Mouse (Mus musculus) limb, embryonic 13.5 days (tissue): ENCODE data around the gene Adgrv1. TPM values are rescaled to one million over a fixed set of nuclear protein-coding genes. Genes with fewer than 3 reads are reported as not detected.
A peak's percentile ranks its signal among the peaks of the same experiment; 100 is the strongest.

Source experiments
- ATAC-seq: fragments of 200-750 bp; cut with Nextera tagmentation; 2 replicates; pipeline ENCODE4 v1.8.0; 2017; ENCODE audit warnings: low read depth, moderate number of reproducible peaks, moderate TSS enrichment; ENCODE audit not compliant: low FRiP score
- H3K27ac ChIP-seq: fragments of 300-500 bp; sonication (generic); 2 replicates; pipeline ENCODE4 v1.5.1; 2015; ENCODE audit warnings: inconsistent platforms, mild to moderate bottlenecking, moderate library complexity
- H3K27me3 ChIP-seq: fragments of 300-500 bp; sonication (generic); 2 replicates; pipeline ENCODE4 v1.6.1; 2015; ENCODE audit warnings: mild to moderate bottlenecking, inconsistent platforms
- H3K36me3 ChIP-seq: fragments of 300-500 bp; sonication (generic); 2 replicates; pipeline ENCODE4 v1.6.1; 2015; ENCODE audit warnings: inconsistent platforms, mild to moderate bottlenecking, moderate library complexity
- H3K4me1 ChIP-seq: fragments of 300-500 bp; sonication (generic); 2 replicates; pipeline ENCODE4 v1.6.1; 2015; ENCODE audit warnings: inconsistent platforms
- H3K4me2 ChIP-seq: fragments of 300-500 bp; sonication (generic); replicated peaks from 2 replicates; pipeline ENCODE4 v1.6.1; 2015; ENCODE audit warnings: inconsistent platforms, mild to moderate bottlenecking, moderate library complexity
- H3K4me3 ChIP-seq: fragments of 300-500 bp; sonication (generic); 2 replicates; pipeline ENCODE4 v1.5.1; 2015; ENCODE audit warnings: moderate library complexity, mild to moderate bottlenecking, inconsistent platforms
- H3K9ac ChIP-seq: fragments of 300-500 bp; sonication (generic); 2 replicates; pipeline ENCODE4 v1.6.1; 2015; ENCODE audit warnings: mild to moderate bottlenecking, inconsistent platforms
- H3K9me3 ChIP-seq: fragments of 300-500 bp; sonication (generic); 2 replicates; pipeline ENCODE4 v1.6.1; 2016; ENCODE audit warnings: inconsistent platforms
- WGBS: fragments of 180-500 bp; shearing (Covaris S2); methylation state at CpG from one replicate; pipeline ENCODE4 v1.1.7; 2015; 5-methylcytosine and 5-hydroxymethylcytosine counted together
- polyA plus RNA-seq: library from polyadenylated mRNA; unstranded; fragments of >200 nt; fragmentation: Nextera tagmentation; extraction: Ambion mirVana; gene quantifications from 2 replicates; pipeline ENCODE4 v1.2.1, GENCODE M21; 2015

The Adgrv1 gene
- polyA plus RNA-seq, 1 experiment from 2014 or later = 0.89 TPM

GRCm38 (mm10) chr13:81351462-81352155 is 281.3 kb downstream of the Adgrv1 start:
- 74% methylated on average over 14 of the region's 14 CpGs for WGBS

GRCm38 (mm10) chr13:81347261-81347980 is 285.5 kb downstream of the Adgrv1 start:
- no peaks in the 10 kb centered on the region for H3K36me3 ChIP-seq
- no peak for ATAC-seq
- H3K27ac ChIP-seq = no peak overlapping the region
- no peaks in the 10 kb centered on the region for H3K27me3 ChIP-seq
- H3K4me2 ChIP-seq = no peak overlapping the region
- H3K4me3 ChIP-seq = no peak overlapping the region
- WGBS = 87% methylated on average over 15 of the region's 15 CpGs
- H3K4me1 ChIP-seq = no peaks in the 10 kb centered on the region; the same call in 1 of the 2 replicates
- H3K9me3 ChIP-seq = peaks cover 9% of the 10 kb centered on the region
- no peak overlapping the region for H3K9ac ChIP-seq

More at GRCm38 (mm10) chr13:81351462-81352155, 281.3 kb downstream of the Adgrv1 start:
- no peaks in the 10 kb centered on the region; the same call in 1 of the 2 replicates for H3K4me1 ChIP-seq
- no peaks in the 10 kb centered on the region for H3K36me3 ChIP-seq
- no peak overlapping the region for H3K9ac ChIP-seq
- H3K4me2 ChIP-seq = no peak overlapping the region
- ATAC-seq = peak; percentile 36; the same call in 1 of the 2 replicates
- no peaks in the 10 kb centered on the region for H3K27me3 ChIP-seq
- no peak overlapping the region for H3K27ac ChIP-seq
- no peaks in the 10 kb centered on the region for H3K9me3 ChIP-seq
- no peak overlapping the region for H3K4me3 ChIP-seq

GRCm38 (mm10) chr13:81342987-81343596 is 289.9 kb downstream of the Adgrv1 start:
- Histone ChIP-seq H3K4me1 (no peaks in the 10 kb centered on the region), H3K27ac (no peak overlapping the region), H3K4me3 (no peak overlapping the region), H3K27me3 (no peaks in the 10 kb centered on the region), H3K9me3 (peaks cover 9% of the 10 kb centered on the region), H3K36me3 (no peaks in the 10 kb centered on the region), H3K4me2 (no peak overlapping the region), H3K9ac (no peak overlapping the region)
- WGBS = 65% methylated on average over 2 of the region's 2 CpGs
- ATAC-seq = no peak

GRCm38 (mm10) chr13:81335241-81335640 is 297.7 kb downstream of the Adgrv1 start:
- no peaks in the 10 kb centered on the region for H3K4me1 ChIP-seq
- WGBS = 75% methylated on average over 1 of the region's 1 CpGs
- H3K9me3 ChIP-seq = no peaks in the 10 kb centered on the region
- no peak overlapping the region for H3K4me3 ChIP-seq
- no peak overlapping the region for H3K4me2 ChIP-seq
- ATAC-seq = no peak
- H3K36me3 ChIP-seq = no peaks in the 10 kb centered on the region
- no peaks in the 10 kb centered on the region for H3K27me3 ChIP-seq
- no peak overlapping the region for H3K27ac ChIP-seq
- no peak overlapping the region for H3K9ac ChIP-seq

- no peak for ATAC-seq
Measured at GRCm38 (mm10) chr13:81332018-81332417, 300.9 kb downstream of the Adgrv1 start.

GRCm38 (mm10) chr13:81329762-81330161 is 303.2 kb downstream of the Adgrv1 start:
- no peak overlapping the region for H3K9ac ChIP-seq
- no peak for ATAC-seq
- H3K36me3 ChIP-seq = no peaks in the 10 kb centered on the region
- H3K9me3 ChIP-seq = no peaks in the 10 kb centered on the region
- no peaks in the 10 kb centered on the region for H3K27me3 ChIP-seq
- no peak overlapping the region for H3K4me2 ChIP-seq
- 86% methylated on average over 5 of the region's 5 CpGs for WGBS
- no peak overlapping the region for H3K4me3 ChIP-seq
- H3K27ac ChIP-seq = no peak overlapping the region
- no peaks in the 10 kb centered on the region for H3K4me1 ChIP-seq

More at GRCm38 (mm10) chr13:81332018-81332417, 300.9 kb downstream of the Adgrv1 start:
- Histone ChIP-seq H3K4me3 (no peak overlapping the region), H3K4me1 (no peaks in the 10 kb centered on the region), H3K4me2 (no peak overlapping the region), H3K27me3 (no peaks in the 10 kb centered on the region), H3K36me3 (no peaks in the 10 kb centered on the region), H3K27ac (no peak overlapping the region), H3K9ac (no peak overlapping the region), H3K9me3 (no peaks in the 10 kb centered on the region)
- 6% methylated on average over 3 of the region's 3 CpGs for WGBS

- no peaks in the 10 kb centered on the region for H3K27me3 ChIP-seq
- no peak overlapping the region for H3K9ac ChIP-seq
- H3K4me2 ChIP-seq = no peak overlapping the region
- no peak for ATAC-seq
- H3K36me3 ChIP-seq = no peaks in the 10 kb centered on the region
- no peak overlapping the region for H3K27ac ChIP-seq
- H3K4me3 ChIP-seq = no peak overlapping the region
- WGBS = 75% methylated on average over 1 of the region's 1 CpGs
- H3K4me1 ChIP-seq = no peaks in the 10 kb centered on the region
- H3K9me3 ChIP-seq = no peaks in the 10 kb centered on the region
Measured at GRCm38 (mm10) chr13:81328181-81328580, 304.8 kb downstream of the Adgrv1 start.

GRCm38 (mm10) chr13:81325606-81326215 is 307.2 kb downstream of the Adgrv1 start:
- 76% methylated on average over 2 of the region's 2 CpGs for WGBS
- Histone ChIP-seq H3K4me3 (no peak overlapping the region), H3K36me3 (no peaks in the 10 kb centered on the region), H3K27me3 (no peaks in the 10 kb centered on the region), H3K4me1 (no peaks in the 10 kb centered on the region), H3K27ac (no peak overlapping the region), H3K4me2 (no peak overlapping the region), H3K9ac (no peak overlapping the region), H3K9me3 (no peaks in the 10 kb centered on the region)
- no peak for ATAC-seq

- H3K27me3 ChIP-seq = no peaks in the 10 kb centered on the region
- H3K9me3 ChIP-seq = no peaks in the 10 kb centered on the region
- no peak overlapping the region for H3K4me3 ChIP-seq
- no peaks in the 10 kb centered on the region for H3K4me1 ChIP-seq
- no peak overlapping the region for H3K9ac ChIP-seq
- H3K27ac ChIP-seq = no peak overlapping the region
- H3K4me2 ChIP-seq = no peak overlapping the region
- WGBS = 84% methylated on average over 3 of the region's 3 CpGs
- no peaks in the 10 kb centered on the region for H3K36me3 ChIP-seq
- ATAC-seq = no peak
Measured at GRCm38 (mm10) chr13:81323546-81324316, 309.2 kb downstream of the Adgrv1 start.

GRCm38 (mm10) chr13:81316581-81316980 is 316.4 kb downstream of the Adgrv1 start:
- 86% methylated on average over 4 of the region's 4 CpGs for WGBS
- Histone ChIP-seq H3K27ac (no peak overlapping the region), H3K4me2 (no peak overlapping the region), H3K9me3 (no peaks in the 10 kb centered on the region), H3K4me3 (no peak overlapping the region), H3K4me1 (0 out of 2 replicates have a peak, but pooled peaks cover 5% of the 10 kb centered on the region), H3K27me3 (no peaks in the 10 kb centered on the region), H3K36me3 (no peaks in the 10 kb centered on the region), H3K9ac (no peak overlapping the region)
- ATAC-seq = no peak

GRCm38 (mm10) chr13:81314306-81315120 is 318.4 kb downstream of the Adgrv1 start:
- Histone ChIP-seq H3K27me3 (no peaks in the 10 kb centered on the region), H3K36me3 (no peaks in the 10 kb centered on the region), H3K4me1 (0 out of 2 replicates have a peak, but pooled peaks cover 5% of the 10 kb centered on the region), H3K4me2 (no peak overlapping the region), H3K9me3 (no peaks in the 10 kb centered on the region), H3K27ac (no peak overlapping the region), H3K9ac (no peak overlapping the region), H3K4me3 (no peak overlapping the region)
- peak; percentile 69 for ATAC-seq
- 50% methylated on average over 7 of the region's 7 CpGs for WGBS
